Mouse (Mus musculus) kidney, embryonic 16.5 days (tissue): ENCODE results near the gene Tnrc6c. TPM values are rescaled to one million over a fixed set of nuclear protein-coding genes. Genes with fewer than 3 reads are reported as not detected.

Source experiments
- ATAC-seq: fragments of 200-750 bp; cut with Nextera tagmentation; 2 replicates; pipeline ENCODE4 v1.8.0; 2017; ENCODE audit warnings: moderate TSS enrichment; ENCODE audit not compliant: low FRiP score, low TSS enrichment
- H3K27ac ChIP-seq: fragments of 300-500 bp; sonication (generic); 2 replicates; pipeline ENCODE4 v1.5.1; 2014; ENCODE audit warnings: low read length
- H3K27me3 ChIP-seq: fragments of 300-500 bp; sonication (generic); 2 replicates; pipeline ENCODE4 v1.6.1; 2014; ENCODE audit warnings: low read length, control low read depth, mixed read lengths; ENCODE audit not compliant: insufficient read depth
- H3K36me3 ChIP-seq: fragments of 300-500 bp; sonication (generic); 2 replicates; pipeline ENCODE4 v1.6.1; 2014; ENCODE audit warnings: low read length, control low read depth, mixed read lengths; ENCODE audit not compliant: insufficient read depth
- H3K4me1 ChIP-seq: fragments of 300-500 bp; sonication (generic); 2 replicates; pipeline ENCODE4 v1.6.1; 2014; ENCODE audit warnings: low read length, control low read depth, mixed read lengths; ENCODE audit not compliant: insufficient read depth
- H3K4me2 ChIP-seq: fragments of 300-500 bp; sonication (generic); replicated peaks from 2 replicates; pipeline ENCODE4 v1.6.1; 2014; ENCODE audit warnings: low read depth, low read length
- H3K4me3 ChIP-seq: fragments of 300-500 bp; sonication (generic); 2 replicates; pipeline ENCODE4 v1.5.1; 2014; ENCODE audit warnings: mild to moderate bottlenecking, low read length
- H3K9ac ChIP-seq: fragments of 300-500 bp; sonication (generic); replicated peaks from 2 replicates; pipeline ENCODE4 v1.6.1; 2014; ENCODE audit warnings: low read length
- H3K9me3 ChIP-seq: fragments of 300-500 bp; sonication (generic); 2 replicates; pipeline ENCODE4 v1.6.1; 2016; ENCODE audit warnings: low read length, control low read depth
- WGBS: fragments of 180-500 bp; shearing (Covaris S2); extraction: QIAGEN DNeasy Blood & Tissue Kit; methylation state at CpG from one replicate; pipeline ENCODE4 v1.1.7; 2014; 5-methylcytosine and 5-hydroxymethylcytosine counted together
- polyA plus RNA-seq: library from polyadenylated mRNA; unstranded; fragments of >200 nt; fragmentation: Nextera tagmentation; extraction: Ambion mirVana; gene quantifications from 2 replicates; pipeline ENCODE4 v1.2.1, GENCODE M21; 2015

The Tnrc6c gene
- polyA plus RNA-seq, 1 experiment from 2014 or later: 9.1 TPM

DNA sequence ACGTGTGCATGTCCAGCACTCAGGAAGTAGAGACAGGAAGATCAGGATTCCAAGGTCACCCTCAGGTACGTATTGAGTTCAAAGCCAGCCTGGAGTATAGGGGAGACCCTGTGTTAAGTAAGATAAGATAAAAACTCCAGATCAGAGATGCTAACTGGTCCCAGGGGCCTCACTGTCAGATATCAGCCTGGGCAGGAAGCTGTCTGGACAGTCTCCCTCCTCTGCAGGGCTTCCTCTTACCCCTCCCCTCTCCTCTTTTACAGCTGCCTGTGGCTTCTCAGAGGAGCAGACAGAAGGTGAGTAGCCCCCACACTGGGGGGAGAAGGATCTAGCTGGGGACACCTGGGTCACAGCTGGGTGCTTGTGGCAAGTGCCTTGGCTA, 144.1 kb downstream of the Tnrc6c start:
- Histone ChIP-seq H3K36me3 (no peaks in the 10 kb centered on the region), H3K4me1 (peaks cover 13% of the 10 kb centered on the region), H3K9ac (0 out of 2 replicates have a peak overlapping the region, but pooled peaks have one; percentile 26), H3K27me3 (no peaks in the 10 kb centered on the region), H3K27ac (no peak overlapping the region), H3K4me2 (no peak overlapping the region), H3K4me3 (no peak overlapping the region), H3K9me3 (no peaks in the 10 kb centered on the region)
- WGBS: 34% methylated on average over 2 of the region's 2 CpGs
- 0 out of 2 replicates have a peak, but pooled peaks have one; percentile 8 for ATAC-seq

DNA sequence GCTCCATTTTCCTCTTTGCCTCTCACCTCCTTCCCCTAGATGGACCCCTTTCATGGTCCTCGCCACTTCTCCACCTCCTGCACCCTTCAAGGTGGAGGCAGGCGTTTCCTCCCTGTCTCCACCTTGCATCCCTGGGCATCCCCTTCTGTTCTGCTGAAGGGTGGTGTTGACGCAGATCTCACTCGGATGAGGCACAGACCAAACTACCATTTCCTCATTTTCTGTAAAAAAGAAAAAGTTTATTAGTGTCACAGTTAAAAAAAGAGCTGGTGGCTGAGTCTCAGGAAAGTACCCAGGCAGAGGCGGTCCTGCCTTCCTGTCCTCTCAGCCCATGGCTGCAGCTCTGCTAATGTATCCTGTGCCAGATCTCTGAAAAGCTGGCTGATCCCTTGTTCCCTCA, 145.1 kb downstream of the Tnrc6c start:
- 66% methylated on average over 5 of the region's 5 CpGs for WGBS
- no peak for ATAC-seq

DNA sequence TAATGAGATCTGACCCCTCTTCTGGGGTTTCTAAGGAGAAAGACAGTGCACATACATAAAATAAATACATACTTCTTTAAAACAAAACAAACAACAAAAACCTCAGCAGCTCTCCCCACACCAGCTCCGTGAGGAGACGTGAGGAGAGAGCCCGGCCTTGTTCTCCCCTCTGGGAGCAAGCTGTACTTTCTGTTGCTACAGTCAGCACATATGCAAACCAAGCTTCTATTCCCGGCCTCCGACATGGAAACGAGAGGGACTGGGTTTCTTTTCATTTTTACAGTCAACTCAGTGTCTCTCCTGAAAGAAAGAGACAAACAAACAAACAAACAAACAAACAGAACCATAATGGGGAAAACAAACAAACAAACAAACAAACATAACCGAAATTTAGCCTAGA, 145.9 kb downstream of the Tnrc6c start:
- no peak for ATAC-seq
- H3K4me1 ChIP-seq: peaks cover 13% of the 10 kb centered on the region
- H3K4me3 ChIP-seq: no peak overlapping the region
- no peak overlapping the region for H3K27ac ChIP-seq
- H3K4me2 ChIP-seq: no peak overlapping the region
- no peaks in the 10 kb centered on the region for H3K27me3 ChIP-seq
- H3K9me3 ChIP-seq: no peaks in the 10 kb centered on the region
- H3K36me3 ChIP-seq: no peaks in the 10 kb centered on the region
- no peak overlapping the region for H3K9ac ChIP-seq
- WGBS: 89% methylated on average over 7 of the region's 7 CpGs

More for the DNA sequence above, 145.1 kb downstream of the Tnrc6c start:
- Histone ChIP-seq H3K4me3 (no peak overlapping the region), H3K9me3 (no peaks in the 10 kb centered on the region), H3K27me3 (no peaks in the 10 kb centered on the region), H3K4me1 (peaks cover 13% of the 10 kb centered on the region), H3K27ac (no peak overlapping the region), H3K9ac (no peak overlapping the region), H3K4me2 (no peak overlapping the region), H3K36me3 (no peaks in the 10 kb centered on the region)

DNA sequence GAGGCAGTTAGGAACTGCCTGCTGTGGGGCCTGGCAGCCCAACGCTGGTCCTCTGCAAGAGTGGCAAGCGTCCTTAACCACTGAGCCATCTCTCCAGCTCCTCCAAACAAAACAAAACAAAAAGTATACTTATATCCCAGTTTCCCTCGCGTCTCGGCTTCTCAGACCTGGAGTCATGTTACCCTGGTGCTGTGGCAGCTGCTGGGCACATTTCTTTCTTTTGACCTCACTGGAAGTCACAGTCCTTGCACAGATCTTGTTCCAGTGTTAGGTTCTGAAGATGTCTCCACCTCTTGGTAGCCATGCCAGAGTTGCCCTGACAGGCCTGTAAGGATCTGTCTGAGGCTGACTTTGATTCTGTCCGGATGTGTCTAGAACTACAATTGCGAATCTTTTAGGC, 147.6 kb downstream of the Tnrc6c start:
- H3K4me3 ChIP-seq: no peak overlapping the region
- no peak for ATAC-seq
- no peak overlapping the region for H3K27ac ChIP-seq
- 49% methylated on average over 7 of the region's 7 CpGs for WGBS
- H3K9me3 ChIP-seq: no peaks in the 10 kb centered on the region
- H3K4me2 ChIP-seq: no peak overlapping the region
- no peak overlapping the region for H3K9ac ChIP-seq
- no peaks in the 10 kb centered on the region for H3K27me3 ChIP-seq
- peaks cover 13% of the 10 kb centered on the region for H3K4me1 ChIP-seq
- no peaks in the 10 kb centered on the region for H3K36me3 ChIP-seq

DNA sequence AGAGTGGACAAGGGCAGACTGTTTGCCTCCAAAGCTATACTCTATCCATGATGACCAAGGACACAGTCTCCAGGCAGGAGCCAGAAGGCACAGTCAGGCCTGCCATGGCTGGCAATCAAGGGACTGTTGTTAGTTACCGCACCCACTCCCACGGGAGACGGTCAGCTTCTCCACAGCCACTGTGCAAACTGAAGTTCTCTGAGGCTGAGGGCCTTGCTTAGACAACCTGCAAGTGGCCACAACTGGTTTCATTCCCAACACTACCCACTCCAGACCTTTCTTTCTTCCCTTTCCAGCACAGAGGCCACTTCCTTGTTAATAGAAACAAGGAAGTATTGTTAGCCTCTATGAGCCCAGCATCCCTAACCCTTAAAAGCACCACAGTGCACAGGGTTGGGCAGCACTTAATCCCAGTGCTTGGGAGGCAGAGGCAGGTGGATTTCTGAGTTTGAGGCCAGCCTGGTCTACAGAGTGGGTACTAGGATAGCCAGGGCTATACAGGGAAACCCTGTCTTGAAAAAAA, 149.1 kb downstream of the Tnrc6c start:
- Histone ChIP-seq H3K9me3 (no peaks in the 10 kb centered on the region), H3K4me3 (no peak overlapping the region), H3K4me1 (peaks cover 9% of the 10 kb centered on the region; the same call in 1 of the 2 replicates), H3K9ac (no peak overlapping the region), H3K27me3 (no peaks in the 10 kb centered on the region), H3K27ac (no peak overlapping the region), H3K4me2 (no peak overlapping the region), H3K36me3 (no peaks in the 10 kb centered on the region)
- no peak for ATAC-seq
- 86% methylated on average over 3 of the region's 3 CpGs for WGBS

DNA sequence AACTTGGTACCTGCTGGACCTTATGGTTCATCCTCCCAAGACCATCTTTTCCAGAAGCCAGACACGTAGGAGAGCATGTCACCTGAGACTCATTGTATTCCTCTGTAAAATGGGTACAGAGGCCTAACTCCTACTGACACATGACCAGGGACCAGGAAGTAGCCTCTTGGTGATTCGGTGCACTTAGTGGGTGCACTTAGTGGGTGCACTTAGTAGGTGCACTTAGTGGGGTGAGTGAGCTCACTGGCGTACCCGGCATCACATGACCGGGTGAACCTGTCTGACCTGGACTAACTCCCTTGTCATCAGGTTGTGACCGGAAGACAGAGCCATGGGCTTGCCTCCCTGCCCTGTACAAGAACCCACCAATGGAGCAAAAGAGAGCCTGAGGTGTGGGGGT, 152.7 kb downstream of the Tnrc6c start:
- peaks cover 17% of the 10 kb centered on the region for H3K4me1 ChIP-seq
- H3K9ac ChIP-seq: no peak overlapping the region
- H3K27me3 ChIP-seq: no peaks in the 10 kb centered on the region
- no peak overlapping the region for H3K4me3 ChIP-seq
- H3K27ac ChIP-seq: no peak overlapping the region
- 94% methylated on average over 6 of the region's 6 CpGs for WGBS
- no peak for ATAC-seq
- no peaks in the 10 kb centered on the region for H3K9me3 ChIP-seq
- H3K4me2 ChIP-seq: no peak overlapping the region
- H3K36me3 ChIP-seq: no peaks in the 10 kb centered on the region

DNA sequence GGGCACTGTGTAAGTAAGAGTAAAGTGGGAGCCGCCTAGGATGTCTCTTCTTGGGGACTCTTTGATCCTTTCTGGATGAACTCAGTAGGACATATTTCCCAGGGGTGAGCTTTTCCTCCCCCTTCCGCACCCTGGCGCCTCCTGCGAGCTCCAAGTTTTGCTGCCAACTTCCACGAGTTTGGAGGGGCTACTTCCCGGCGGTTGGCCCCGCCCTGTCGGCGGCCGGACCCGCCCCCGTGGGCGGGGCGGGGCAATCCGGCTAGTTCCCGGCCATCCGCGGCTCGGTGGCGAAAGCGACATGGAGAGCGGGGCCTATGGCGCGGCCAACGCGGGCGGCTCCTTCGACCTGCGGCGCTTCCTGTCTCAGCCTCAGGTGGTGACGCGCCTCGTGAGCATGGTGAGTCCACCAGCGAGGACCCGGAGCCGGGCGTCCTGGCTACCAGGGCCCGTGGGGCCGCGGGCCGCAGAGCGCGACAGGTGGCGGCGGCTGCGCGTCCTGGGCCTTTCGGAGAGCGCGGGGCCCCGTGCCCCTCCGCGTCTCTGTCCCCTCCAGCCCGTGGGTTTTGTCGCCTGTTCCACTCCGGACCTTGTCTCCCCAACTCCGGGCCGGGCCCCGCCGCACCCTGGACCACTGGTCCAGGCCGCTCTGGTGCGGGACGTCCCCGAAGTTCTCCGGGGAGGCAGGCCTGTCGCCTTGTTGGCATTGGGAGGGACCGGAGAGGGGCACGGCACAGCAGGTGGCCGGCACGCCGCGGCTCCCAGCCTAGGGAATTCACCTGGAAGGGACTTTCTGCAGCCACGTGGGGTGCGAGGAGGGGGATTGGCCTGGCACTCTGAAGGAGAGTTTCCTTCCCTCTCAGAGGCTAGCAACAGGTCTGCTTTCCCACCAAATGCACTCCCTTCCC, 155.6 kb downstream of the Tnrc6c start, which contains the start of the genes Gm20708 and Syngr2:
Gene Gm20708 (plus strand): TSS at position 262 of the 905 bp plus-strand sequence.
Gene Syngr2 (plus strand): TSS at position 262 of the 905 bp plus-strand sequence.
- H3K4me2 ChIP-seq: peak within 1 kb of the TSS; percentile 97
- peak within 1 kb of the TSS; percentile 88 for H3K9ac ChIP-seq
- H3K36me3 ChIP-seq: peaks cover 25% of the 10 kb centered on the region
- peaks cover 17% of the 10 kb centered on the region for H3K4me1 ChIP-seq
- no peaks in the 10 kb centered on the region for H3K9me3 ChIP-seq
- under 1% methylated on average over 75 of the region's 75 CpGs for WGBS
- no peaks in the 10 kb centered on the region for H3K27me3 ChIP-seq
- ATAC-seq: peak; percentile 70
- peak within 1 kb of the TSS; percentile 73 for H3K4me3 ChIP-seq
- H3K27ac ChIP-seq: peak within 1 kb of the TSS; percentile 80

DNA sequence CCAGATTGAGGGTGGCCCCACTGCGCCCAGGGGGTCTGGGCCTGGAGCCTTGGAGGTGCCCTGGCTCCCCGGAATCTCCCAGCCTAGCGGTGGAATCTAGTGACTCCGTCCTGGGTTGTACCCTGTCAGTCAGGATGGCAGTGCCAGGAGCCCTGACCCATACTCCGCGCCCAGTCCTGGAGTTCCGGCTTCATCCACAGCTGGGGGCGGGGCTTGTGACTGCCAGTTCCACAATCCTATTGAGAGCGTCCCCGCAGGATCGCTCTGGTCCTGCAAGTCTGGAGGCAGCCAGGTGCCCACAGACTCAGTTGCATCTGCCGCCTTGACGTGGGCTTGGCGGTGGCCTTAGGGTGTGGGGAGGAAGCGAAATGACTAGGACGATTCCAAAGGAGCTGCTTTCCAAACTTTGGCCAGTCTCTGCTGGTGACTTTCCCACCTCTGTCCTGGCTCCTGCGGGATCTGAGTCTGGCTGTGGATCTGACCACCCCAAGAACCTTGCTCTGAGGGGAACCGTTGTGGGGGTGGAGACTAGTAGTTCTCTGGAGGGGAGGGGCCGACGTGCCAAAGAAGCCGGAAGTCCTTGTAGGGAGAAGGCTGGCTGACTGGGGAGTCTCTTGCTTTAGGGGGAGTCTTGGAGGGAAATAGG, 156.4 kb downstream of the Tnrc6c start:
- no peaks in the 10 kb centered on the region for H3K27me3 ChIP-seq
- WGBS: under 1% methylated on average over 21 of the region's 21 CpGs
- peaks cover 31% of the 10 kb centered on the region for H3K36me3 ChIP-seq
- H3K9me3 ChIP-seq: no peaks in the 10 kb centered on the region
- H3K27ac ChIP-seq: peak overlapping the region; percentile 80
- ATAC-seq: peak; percentile 88
- peak overlapping the region; percentile 73 for H3K4me3 ChIP-seq
- peak overlapping the region; percentile 97 for H3K4me2 ChIP-seq
- peak overlapping the region; percentile 88 for H3K9ac ChIP-seq
- peaks cover 17% of the 10 kb centered on the region for H3K4me1 ChIP-seq
